Mouse (Mus musculus) G1E (cell line): Measurements from ENCODE around the gene Nlgn1.

Experiments used
- CTCF ChIP-seq: IDR thresholded peaks from 2 replicates; pipeline ENCODE4 v1.5.1; 2012; ENCODE audit warnings: low read depth, low read length, inconsistent platforms, mixed read lengths
- GATA1 ChIP-seq: IDR thresholded peaks from 2 replicates; pipeline ENCODE4 v1.6.1; 2012; ENCODE audit warnings: borderline replicate concordance, low read length, inconsistent platforms, mixed read lengths
- GATA2 ChIP-seq: IDR thresholded peaks from 2 replicates; pipeline ENCODE4 v1.6.1; 2012; ENCODE audit warnings: low read depth, low read length, inconsistent platforms, borderline replicate concordance
- POLR2AphosphoS5 ChIP-seq: IDR thresholded peaks from 2 replicates; pipeline ENCODE4 v1.6.1; 2012; ENCODE audit warnings: low read depth, low read length, inconsistent platforms; ENCODE audit not compliant: insufficient replicate concordance
- TAL1 ChIP-seq: conservative IDR thresholded peaks from 2 replicates; pipeline ENCODE4 v1.6.1; 2012; ENCODE audit warnings: low read depth, low read length, inconsistent platforms, mixed read lengths

DNA sequence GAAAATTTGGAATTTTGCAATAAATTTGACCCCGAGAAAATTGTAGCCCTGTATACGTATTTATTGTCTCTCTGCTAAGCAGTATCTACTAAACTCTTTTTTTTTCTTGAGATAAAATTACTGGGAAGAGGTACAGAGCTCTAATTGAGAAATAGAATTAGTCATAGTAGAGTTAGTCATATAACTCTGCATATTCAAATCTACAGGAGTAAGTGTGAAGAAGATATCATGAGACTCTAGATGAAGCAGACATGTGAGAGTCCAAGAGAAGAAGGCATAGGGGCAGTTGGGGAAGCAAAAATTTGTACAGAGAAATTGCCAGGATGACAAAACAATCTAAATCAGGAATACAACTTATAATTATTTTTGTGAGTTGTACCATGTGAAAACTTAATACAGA lies 648.6 kb downstream of the Nlgn1 start:
- TF ChIP-seq CTCF (no peak), TAL1 (no peak), POLR2AphosphoS5 (no peak), GATA1 (no peak), GATA2 (no peak)
